Mouse (Mus musculus) testis, adult 2 months (tissue): Measurements from ENCODE around the gene Ankrd1. TPM values are rescaled to one million over a fixed set of nuclear protein-coding genes. Genes with fewer than 3 reads are reported as not detected.

Source experiments
- H3K27ac ChIP-seq: fragments of 200-500 bp; 2 replicates; pipeline ENCODE4 v1.5.1; 2012; ENCODE audit warnings: low read depth, low read length; ENCODE audit not compliant: control insufficient read depth, insufficient read depth
- H3K27me3 ChIP-seq: fragments of 200-500 bp; 2 replicates; pipeline ENCODE4 v1.6.1; 2012; ENCODE audit warnings: mild to moderate bottlenecking, low read length, moderate library complexity; ENCODE audit not compliant: control insufficient read depth, insufficient read depth
- H3K36me3 ChIP-seq: fragments of 200-500 bp; 2 replicates; pipeline ENCODE4 v1.6.1; 2012; ENCODE audit warnings: mild to moderate bottlenecking, low read length; ENCODE audit not compliant: control insufficient read depth, insufficient read depth
- H3K4me1 ChIP-seq: fragments of 200-500 bp; 2 replicates; pipeline ENCODE4 v1.6.1; 2012; ENCODE audit warnings: low read length; ENCODE audit not compliant: control insufficient read depth, insufficient read depth
- H3K4me3 ChIP-seq: fragments of 200-500 bp; 2 replicates; pipeline ENCODE4 v1.5.1; 2012; ENCODE audit warnings: low read depth, mild to moderate bottlenecking, low read length, moderate library complexity, mixed read lengths; ENCODE audit not compliant: control insufficient read depth
- CTCF ChIP-seq: fragments of 200-500 bp; IDR thresholded peaks from 2 replicates; pipeline ENCODE4 v1.5.1; 2012; ENCODE audit warnings: low read depth, mild to moderate bottlenecking, inconsistent platforms, low read length, moderate library complexity; ENCODE audit not compliant: control insufficient read depth, insufficient read depth, insufficient replicate concordance
- POLR2A ChIP-seq: fragments of 200-500 bp; IDR thresholded peaks from 2 replicates; pipeline ENCODE4 v1.6.1; 2012; ENCODE audit warnings: low read depth, mild to moderate bottlenecking, inconsistent platforms, low read length, moderate library complexity; ENCODE audit not compliant: control insufficient read depth
- polyA plus RNA-seq: library from polyadenylated mRNA; depleted of rRNA; stranded (reverse); fragments of >200 nt; gene quantifications from 2 replicates; pipeline ENCODE4 v1.2.3, GENCODE M21; 2012

The Ankrd1 gene
- polyA plus RNA-seq, 1 experiment: not detected

GRCm38 (mm10) chr19:36109318-36109944 lies 10.5 kb downstream of the Ankrd1 start:
- no peaks in the 10 kb centered on the region for H3K36me3 ChIP-seq
- TF ChIP-seq CTCF (no peak), POLR2A (no peak)
- peak overlapping the region; percentile 82 for H3K4me3 ChIP-seq
- H3K4me1 ChIP-seq: peaks cover 6% of the 10 kb centered on the region
- no peak overlapping the region for H3K27ac ChIP-seq
- no peaks in the 10 kb centered on the region for H3K27me3 ChIP-seq

- Histone ChIP-seq H3K27me3 (no peaks in the 10 kb centered on the region), H3K4me3 (no peak overlapping the region), H3K36me3 (no peaks in the 10 kb centered on the region; the same call in 1 of the 2 replicates), H3K27ac (no peak overlapping the region), H3K4me1 (no peaks in the 10 kb centered on the region; the same call in 1 of the 2 replicates)
- TF ChIP-seq POLR2A: no peak
- TF ChIP-seq CTCF: no peak
These were observed 16.0 kb downstream of the Ankrd1 start for GRCm38 (mm10) chr19:36103909-36104308.

GRCm38 (mm10) chr19:36098916-36099315 lies 21.0 kb downstream of the Ankrd1 start:
- no peak overlapping the region for H3K27ac ChIP-seq
- no peaks in the 10 kb centered on the region for H3K27me3 ChIP-seq
- no peak overlapping the region for H3K4me3 ChIP-seq
- TF ChIP-seq CTCF (no peak), POLR2A (no peak)
- H3K4me1 ChIP-seq: no peaks in the 10 kb centered on the region
- no peaks in the 10 kb centered on the region; the same call in 1 of the 2 replicates for H3K36me3 ChIP-seq

GRCm38 (mm10) chr19:36098265-36098664 lies 21.6 kb downstream of the Ankrd1 start:
- no peak for TF ChIP-seq POLR2A
- TF ChIP-seq CTCF: no peak
- Histone ChIP-seq H3K4me1 (no peaks in the 10 kb centered on the region), H3K4me3 (no peak overlapping the region), H3K36me3 (no peaks in the 10 kb centered on the region; the same call in 1 of the 2 replicates), H3K27ac (no peak overlapping the region), H3K27me3 (no peaks in the 10 kb centered on the region)

DNA sequence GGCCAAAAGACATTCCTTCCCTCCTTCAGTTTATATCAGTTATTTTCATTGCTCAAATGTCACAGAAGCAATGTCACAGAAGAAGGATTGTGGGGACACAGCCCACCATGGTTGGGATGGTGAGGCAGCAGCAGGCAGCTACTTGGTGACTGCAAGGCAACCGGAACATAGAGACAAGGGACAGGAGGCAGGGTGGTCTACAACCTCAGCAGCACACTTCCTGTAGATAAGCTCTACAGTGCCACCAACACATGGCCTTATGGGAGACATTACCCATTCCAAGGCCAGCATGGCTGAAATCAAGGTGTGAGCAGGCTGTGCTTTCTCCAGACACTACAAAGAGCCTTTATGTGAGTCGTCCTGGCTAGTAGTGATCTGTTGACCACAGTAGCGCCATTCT lies 22.7 kb downstream of the Ankrd1 start:
- H3K27me3 ChIP-seq: no peaks in the 10 kb centered on the region
- no peak for TF ChIP-seq POLR2A
- TF ChIP-seq CTCF: no peak
- no peaks in the 10 kb centered on the region for H3K4me1 ChIP-seq
- H3K4me3 ChIP-seq: no peak overlapping the region
- H3K36me3 ChIP-seq: no peaks in the 10 kb centered on the region
- no peak overlapping the region for H3K27ac ChIP-seq

GRCm38 (mm10) chr19:36090781-36091180 lies 29.1 kb downstream of the Ankrd1 start:
- TF ChIP-seq CTCF (no peak; the same call in 1 of the 2 replicates), POLR2A (no peak)
- no peaks in the 10 kb centered on the region for H3K27me3 ChIP-seq
- no peak overlapping the region for H3K4me3 ChIP-seq
- H3K36me3 ChIP-seq: no peaks in the 10 kb centered on the region; the same call in 1 of the 2 replicates
- H3K4me1 ChIP-seq: no peaks in the 10 kb centered on the region
- no peak overlapping the region for H3K27ac ChIP-seq

- Histone ChIP-seq H3K27ac (peak within 1 kb of the TSS; percentile 9; the same call in 1 of the 2 replicates), H3K27me3 (no peaks in the 10 kb centered on the region), H3K4me3 (peak within 1 kb of the TSS; percentile 98), H3K4me1 (peaks cover 2% of the 10 kb centered on the region; the same call in 1 of the 2 replicates), H3K36me3 (no peaks in the 10 kb centered on the region; the same call in 1 of the 2 replicates)
- TF ChIP-seq CTCF (no peak), POLR2A (peak; percentile 83)
These were observed 36.4 kb downstream of the Ankrd1 start, which contains the start of gene Rpp30 for GRCm38 (mm10) chr19:36083262-36084225. TSS of gene Rpp30 (plus strand) at chr19:36083716.
